Mouse (Mus musculus): ENCODE results near the gene Itpkc. TPM values are rescaled to one million over a fixed set of nuclear protein-coding genes. Genes with fewer than 3 reads are reported as not detected.
A peak's percentile ranks its signal among the peaks of the same experiment; 100 is the strongest.

Gene Itpkc
- polyA plus RNA-seq, 1 experiment from 2014 or later, result 11.6 TPM

DNA sequence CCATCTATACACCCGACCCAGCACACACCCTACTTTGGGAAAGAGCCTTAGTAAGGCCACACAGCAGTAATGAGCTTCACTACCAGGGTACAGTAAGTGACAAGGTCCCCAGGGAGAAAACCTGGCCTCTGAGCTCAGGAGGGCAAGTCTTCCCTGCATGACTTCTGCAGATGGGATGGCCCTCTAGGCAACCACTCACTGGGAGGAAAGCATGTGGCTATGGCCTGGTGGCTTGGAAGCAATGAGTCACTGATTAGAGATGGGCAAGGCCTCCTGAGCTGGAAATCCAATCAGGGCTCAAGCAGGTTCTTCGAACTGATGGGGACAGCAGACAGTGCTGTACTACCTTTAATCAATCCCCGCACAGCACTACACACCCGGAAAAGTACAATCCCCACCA, 66.7 kb downstream of the Itpkc start:
- H3K27me3 ChIP-seq (ENCODE audit: control insufficient read depth, insufficient read depth, low read length), result no peaks in the 10 kb centered on the region
- peaks cover 18% of the 10 kb centered on the region for H3K36me3 ChIP-seq (ENCODE audit: control insufficient read depth, insufficient read depth, low read length)
- TF ChIP-seq CTCF (IDR thresholded peaks at IDR 0.05; ENCODE audit: low read depth), result no peak
- H3K9ac ChIP-seq (ENCODE audit: low read length), result no peak overlapping the region
- H3K9me3 ChIP-seq (ENCODE audit: control insufficient read depth, low read length), result no peaks in the 10 kb centered on the region
- H3K4me3 ChIP-seq (ENCODE audit: low read depth, low read length), result no peak overlapping the region
- peaks cover 2% of the 10 kb centered on the region; the same call in 1 of the 2 replicates for H3K4me1 ChIP-seq (replicated peaks; ENCODE audit: control insufficient read depth, insufficient read depth)
- no peak overlapping the region for H3K27ac ChIP-seq (replicated peaks)
- no peak overlapping the region for H3K4me2 ChIP-seq (replicated peaks; ENCODE audit: low read depth)
- 75% methylated on average over 4 of the region's 4 CpGs for WGBS
- DNase-seq (ENCODE audit: low spot score), result peak; percentile 48
- ATAC-seq (ENCODE audit: low FRiP score, low TSS enrichment), result peak; percentile 18; the same call in 1 of the 2 replicates

GRCm38 (mm10) chr7:27160921-27161320, 67.5 kb downstream of the Itpkc start:
- 84% methylated on average over 3 of the region's 3 CpGs for WGBS
- no peaks in the 10 kb centered on the region for H3K27me3 ChIP-seq (ENCODE audit: control insufficient read depth, insufficient read depth, low read length)

DNA sequence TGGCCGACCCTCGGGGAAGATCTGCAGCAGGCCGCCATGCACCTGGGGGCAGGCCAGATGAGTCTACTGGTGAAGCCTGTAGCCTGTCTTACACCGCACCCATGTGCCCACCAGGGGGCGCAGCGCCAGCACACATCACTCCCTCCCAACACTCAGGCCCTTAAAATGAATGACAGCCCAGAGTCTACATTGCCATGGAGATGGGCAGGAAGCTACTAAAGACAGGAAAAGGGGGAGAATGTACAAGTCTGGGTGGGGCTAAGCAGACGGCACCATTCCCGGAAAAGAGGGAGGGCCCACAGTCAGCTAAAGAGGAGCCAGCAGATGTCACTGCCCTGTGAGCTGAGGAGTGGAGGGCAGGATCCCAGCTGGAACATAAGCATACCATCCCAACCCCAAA, 68.6 kb downstream of the Itpkc start:
- peaks cover 2% of the 10 kb centered on the region; the same call in 1 of the 2 replicates for H3K4me1 ChIP-seq (replicated peaks; ENCODE audit: control insufficient read depth, insufficient read depth)
- 13% methylated on average over 8 of the region's 8 CpGs for WGBS
- no peaks in the 10 kb centered on the region for H3K9me3 ChIP-seq (ENCODE audit: control insufficient read depth, low read length)
- peaks cover 15% of the 10 kb centered on the region for H3K36me3 ChIP-seq (ENCODE audit: control insufficient read depth, insufficient read depth, low read length)
- no peak overlapping the region for H3K27ac ChIP-seq (replicated peaks)
- ATAC-seq (ENCODE audit: low FRiP score, low TSS enrichment) (peak; percentile 88), DNase-seq (ENCODE audit: low spot score) (peak; percentile 83)
- TF ChIP-seq EP300 (optimal IDR thresholded peaks at IDR 0.05), result no peak
- TF ChIP-seq CTCF (IDR thresholded peaks at IDR 0.05; ENCODE audit: low read depth), result peak; percentile 94
- no peaks in the 10 kb centered on the region for H3K27me3 ChIP-seq (ENCODE audit: control insufficient read depth, insufficient read depth, low read length)
- no peak overlapping the region for H3K9ac ChIP-seq (ENCODE audit: low read length)
- no peak overlapping the region for H3K4me2 ChIP-seq (replicated peaks; ENCODE audit: low read depth)
- no peak overlapping the region for H3K4me3 ChIP-seq (ENCODE audit: low read depth, low read length)

More at GRCm38 (mm10) chr7:27160921-27161320, 67.5 kb downstream of the Itpkc start:
- no peak for ATAC-seq (ENCODE audit: low FRiP score, low TSS enrichment)
- TF ChIP-seq EP300 (optimal IDR thresholded peaks at IDR 0.05) (no peak), CTCF (IDR thresholded peaks at IDR 0.05; ENCODE audit: low read depth) (no peak)
- Histone ChIP-seq H3K27ac (replicated peaks) (no peak overlapping the region), H3K9me3 (ENCODE audit: control insufficient read depth, low read length) (no peaks in the 10 kb centered on the region), H3K36me3 (ENCODE audit: control insufficient read depth, insufficient read depth, low read length) (peaks cover 18% of the 10 kb centered on the region), H3K9ac (ENCODE audit: low read length) (no peak overlapping the region), H3K4me1 (replicated peaks; ENCODE audit: control insufficient read depth, insufficient read depth) (peaks cover 2% of the 10 kb centered on the region; the same call in 1 of the 2 replicates), H3K4me3 (ENCODE audit: low read depth, low read length) (no peak overlapping the region), H3K4me2 (replicated peaks; ENCODE audit: low read depth) (no peak overlapping the region)
- DNase-seq (ENCODE audit: low spot score), result no peak

DNA sequence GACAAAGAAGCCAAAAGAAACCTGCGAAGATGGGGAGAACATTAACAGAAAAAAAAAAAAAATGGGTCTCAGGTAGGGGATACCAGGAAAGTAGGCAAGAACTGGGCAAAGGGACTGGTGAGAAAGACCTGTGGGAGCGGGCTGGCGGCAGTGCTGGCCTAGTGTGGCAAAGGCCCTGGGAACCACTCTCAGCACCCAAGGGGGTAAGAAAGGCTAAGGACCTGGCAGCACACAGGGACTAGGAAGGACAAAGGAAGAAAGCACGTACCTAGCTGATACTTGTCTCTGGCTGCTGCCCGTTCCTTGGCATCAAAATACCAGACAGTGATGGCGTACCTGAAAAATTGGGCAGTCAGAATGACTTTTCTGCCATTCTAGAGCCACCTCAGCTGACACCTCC, 69.2 kb downstream of the Itpkc start:
- Histone ChIP-seq H3K4me2 (replicated peaks; ENCODE audit: low read depth) (no peak overlapping the region), H3K27ac (replicated peaks) (no peak overlapping the region), H3K9me3 (ENCODE audit: control insufficient read depth, low read length) (no peaks in the 10 kb centered on the region), H3K4me1 (replicated peaks; ENCODE audit: control insufficient read depth, insufficient read depth) (0 out of 2 replicates have a peak, but pooled peaks cover 2% of the 10 kb centered on the region), H3K4me3 (ENCODE audit: low read depth, low read length) (no peak overlapping the region), H3K36me3 (ENCODE audit: control insufficient read depth, insufficient read depth, low read length) (peaks cover 15% of the 10 kb centered on the region), H3K27me3 (ENCODE audit: control insufficient read depth, insufficient read depth, low read length) (no peaks in the 10 kb centered on the region), H3K9ac (ENCODE audit: low read length) (no peak overlapping the region)
- DNase-seq (ENCODE audit: low spot score), result no peak
- WGBS, result 97% methylated on average over 6 of the region's 6 CpGs
- ATAC-seq (ENCODE audit: low FRiP score, low TSS enrichment), result no peak
- TF ChIP-seq CTCF (IDR thresholded peaks at IDR 0.05; ENCODE audit: low read depth) (no peak), EP300 (optimal IDR thresholded peaks at IDR 0.05) (no peak)

- Histone ChIP-seq H3K27ac (replicated peaks) (no peak overlapping the region), H3K9me3 (ENCODE audit: control insufficient read depth, low read length) (no peaks in the 10 kb centered on the region), H3K27me3 (ENCODE audit: control insufficient read depth, insufficient read depth, low read length) (no peaks in the 10 kb centered on the region), H3K4me1 (replicated peaks; ENCODE audit: control insufficient read depth, insufficient read depth) (0 out of 2 replicates have a peak, but pooled peaks cover 2% of the 10 kb centered on the region), H3K4me3 (ENCODE audit: low read depth, low read length) (no peak overlapping the region), H3K36me3 (ENCODE audit: control insufficient read depth, insufficient read depth, low read length) (peaks cover 13% of the 10 kb centered on the region), H3K9ac (ENCODE audit: low read length) (no peak overlapping the region), H3K4me2 (replicated peaks; ENCODE audit: low read depth) (no peak overlapping the region)
- WGBS, result 96% methylated on average over 9 of the region's 9 CpGs
- TF ChIP-seq CTCF (IDR thresholded peaks at IDR 0.05; ENCODE audit: low read depth) (no peak), EP300 (optimal IDR thresholded peaks at IDR 0.05) (no peak)
- ATAC-seq (ENCODE audit: low FRiP score, low TSS enrichment) (no peak), DNase-seq (ENCODE audit: low spot score) (no peak)
Observed at GRCm38 (mm10) chr7:27158171-27158570, 70.3 kb downstream of the Itpkc start.

MicroRNAs within 50 kb of the gene (microRNA counts, 519-probe panel; counts per million panel counts)
- not detected for microRNA mmu-miR-1191

Small RNA genes lying within 50 kb of the gene (microRNA-seq; reads per million reads assigned to microRNA genes)
- 0.96 reads per million for gene Mir1191
- not detected for gene Mir3101

Other genes with a start within 250 kb of the Itpkc start
- 0.05 and 0.08 TPM in 2 replicates for gene Cyp2a12, start 199.6 kb downstream of the Itpkc start, polyA plus RNA-seq (2015; fragmentation: Nextera tagmentation; extraction: Ambion mirVana)
- 108 and 155 TPM in 2 replicates for gene Cyp2f2, start 108.8 kb downstream of the Itpkc start, polyA plus RNA-seq (2015; fragmentation: Nextera tagmentation; extraction: Ambion mirVana)
- 0.11 TPM in 1 of 2 replicates, not detected in the other for gene Cyp2t4, start 74.9 kb downstream of the Itpkc start, polyA plus RNA-seq (2015; fragmentation: Nextera tagmentation; extraction: Ambion mirVana)
- gene Egln2, start 61.9 kb downstream of the Itpkc start, polyA plus RNA-seq (2015; fragmentation: Nextera tagmentation; extraction: Ambion mirVana), result 51.0 and 53.4 TPM in 2 replicates
- gene Rab4b, start 49.8 kb downstream of the Itpkc start, polyA plus RNA-seq (2015; fragmentation: Nextera tagmentation; extraction: Ambion mirVana), result 70.7 and 72.2 TPM in 2 replicates
- gene Gm21983, start 47.6 kb downstream of the Itpkc start, polyA plus RNA-seq (2015; fragmentation: Nextera tagmentation; extraction: Ambion mirVana), result not detected in 2 replicates
- 7.3 and 8.7 TPM in 2 replicates for gene Mia, start 47.5 kb downstream of the Itpkc start, polyA plus RNA-seq (2015; fragmentation: Nextera tagmentation; extraction: Ambion mirVana)
- gene BC024978, start 32.9 kb downstream of the Itpkc start, polyA plus RNA-seq (2015; fragmentation: Nextera tagmentation; extraction: Ambion mirVana), result 1.7 and 1.8 TPM in 2 replicates
- 82.2 and 82.7 TPM in 2 replicates for gene Snrpa, start 32.4 kb downstream of the Itpkc start, polyA plus RNA-seq (2015; fragmentation: Nextera tagmentation; extraction: Ambion mirVana)
- gene Coq8b, start 4.4 kb upstream of the Itpkc start, polyA plus RNA-seq (2015; fragmentation: Nextera tagmentation; extraction: Ambion mirVana), result 25.0 and 26.6 TPM in 2 replicates
- gene Numbl, start 29.8 kb upstream of the Itpkc start, polyA plus RNA-seq (2015; fragmentation: Nextera tagmentation; extraction: Ambion mirVana), result 12.8 and 14.6 TPM in 2 replicates
- 81.0 and 94.8 TPM in 2 replicates for gene Ltbp4, start 109.0 kb upstream of the Itpkc start, polyA plus RNA-seq (2015; fragmentation: Nextera tagmentation; extraction: Ambion mirVana)
- 26.3 and 27.3 TPM in 2 replicates for gene Shkbp1, start 127.4 kb upstream of the Itpkc start, polyA plus RNA-seq (2015; fragmentation: Nextera tagmentation; extraction: Ambion mirVana)
- 0.28 and 0.57 TPM in 2 replicates for gene Gm20479, start 128.8 kb upstream of the Itpkc start, polyA plus RNA-seq (2015; fragmentation: Nextera tagmentation; extraction: Ambion mirVana)
- gene Sptbn4, start 219.0 kb upstream of the Itpkc start, polyA plus RNA-seq (2015; fragmentation: Nextera tagmentation; extraction: Ambion mirVana), result 0.24 and 0.25 TPM in 2 replicates
- 97.3 and 103 TPM in 2 replicates for gene Blvrb, start 219.3 kb upstream of the Itpkc start, polyA plus RNA-seq (2015; fragmentation: Nextera tagmentation; extraction: Ambion mirVana)
- 23.9 and 25.2 TPM in 2 replicates for gene Sertad3, start 245.1 kb upstream of the Itpkc start, polyA plus RNA-seq (2015; fragmentation: Nextera tagmentation; extraction: Ambion mirVana)